Mouse (Mus musculus) ES-E14 (cell line): ENCODE results near the gene Mknk2. TPM values are rescaled to one million over a fixed set of nuclear protein-coding genes. Genes with fewer than 3 reads are reported as not detected.
A peak's percentile ranks its signal among the peaks of the same experiment; 100 is the strongest.

Experiments used
- DNase-seq: peaks from one replicate; pipeline ENCODE4 v3.0.0-alpha.2; 2013; ENCODE audit warnings: low read depth, low spot score
- H3K27ac ChIP-seq: 2 replicates; pipeline ENCODE4 v1.5.1; 2012; ENCODE audit warnings: low read depth, mild to moderate bottlenecking, low read length, moderate library complexity, mixed read lengths; ENCODE audit not compliant: poor library complexity, insufficient read depth, severe bottlenecking
- H3K36me3 ChIP-seq: 2 replicates; pipeline ENCODE4 v1.6.1; 2012; ENCODE audit warnings: mild to moderate bottlenecking, low read length, moderate library complexity, mixed read lengths; ENCODE audit not compliant: control insufficient read depth, poor library complexity, insufficient read depth, severe bottlenecking
- H3K4me1 ChIP-seq, 2 experiments: fragments of 150-350 bp in 1 of 2; sonication (generic) in 1 of 2; 2 replicates each; pipeline ENCODE4 v1.6.1; 2012; ENCODE audit warnings: low read length in 2 of 2, mild to moderate bottlenecking in 1 of 2, mixed read lengths in 1 of 2; ENCODE audit not compliant: control insufficient read depth in 2 of 2, insufficient read depth in 2 of 2, poor library complexity in 1 of 2
- H3K4me3 ChIP-seq, 2 experiments: fragments of 150-350 bp in 1 of 2; sonication (generic) in 1 of 2; 2 replicates each; pipeline ENCODE4 v1.5.1; 2012; ENCODE audit warnings: low read length in 2 of 2, low read depth in 1 of 2, mild to moderate bottlenecking in 1 of 2, mixed read lengths in 1 of 2; ENCODE audit not compliant: insufficient read depth in 1 of 2, poor library complexity in 1 of 2, severe bottlenecking in 1 of 2
- H3K9ac ChIP-seq: 2 replicates; pipeline ENCODE4 v1.6.1; 2012; ENCODE audit warnings: low read depth, mild to moderate bottlenecking, low read length, mixed read lengths; ENCODE audit not compliant: poor library complexity, insufficient read depth, severe bottlenecking
- H3K9me3 ChIP-seq: fragments of 150-350 bp; sonication (generic); 2 replicates; pipeline ENCODE4 v1.6.1; 2012; ENCODE audit warnings: low read depth, mild to moderate bottlenecking, low read length; ENCODE audit not compliant: control insufficient read depth, insufficient read depth
- CHD2 ChIP-seq: IDR thresholded peaks from 2 replicates; pipeline ENCODE4 v1.6.1; 2014; ENCODE audit warnings: mild to moderate bottlenecking, low read depth, low read length, inconsistent platforms
- HCFC1 ChIP-seq: IDR thresholded peaks from 2 replicates; pipeline ENCODE4 v1.6.1; 2012; ENCODE audit warnings: low read length, inconsistent platforms, borderline replicate concordance; ENCODE audit not compliant: insufficient read depth
- MAFK ChIP-seq: IDR thresholded peaks from 2 replicates; pipeline ENCODE4 v1.6.1; 2014; ENCODE audit warnings: mild to moderate bottlenecking, low read depth, low read length, inconsistent platforms; ENCODE audit not compliant: insufficient read depth
- ZC3H11A ChIP-seq: IDR thresholded peaks from 2 replicates; pipeline ENCODE4 v1.6.1; 2012; ENCODE audit warnings: low read depth, mild to moderate bottlenecking, inconsistent platforms, low read length, borderline replicate concordance
- ZNF384 ChIP-seq: IDR thresholded peaks from 2 replicates; pipeline ENCODE4 v1.6.1; 2012; ENCODE audit warnings: low read depth, low read length, inconsistent platforms
- in situ Hi-C, 2 experiments: fragments of 600-800 bp; cut with MboI; formaldehyde crosslinking; loops; one replicate each; pipeline ENCODE4 v1.15.1; 2025; ENCODE audit warnings: low sequenced_read_pairs in 2 of 2, inconsistent platforms in 1 of 2; ENCODE audit not compliant: unreplicated experiment in 2 of 2
- total RNA-seq: library from RNA; depleted of rRNA; stranded (reverse); fragments of 300-350 nt; gene quantifications from 2 replicates; pipeline ENCODE4 v1.2.3, GENCODE M21; 2012; rRNA removed

Mknk2 gene
- total RNA-seq, 1 experiment, result 40.7 TPM

DNA sequence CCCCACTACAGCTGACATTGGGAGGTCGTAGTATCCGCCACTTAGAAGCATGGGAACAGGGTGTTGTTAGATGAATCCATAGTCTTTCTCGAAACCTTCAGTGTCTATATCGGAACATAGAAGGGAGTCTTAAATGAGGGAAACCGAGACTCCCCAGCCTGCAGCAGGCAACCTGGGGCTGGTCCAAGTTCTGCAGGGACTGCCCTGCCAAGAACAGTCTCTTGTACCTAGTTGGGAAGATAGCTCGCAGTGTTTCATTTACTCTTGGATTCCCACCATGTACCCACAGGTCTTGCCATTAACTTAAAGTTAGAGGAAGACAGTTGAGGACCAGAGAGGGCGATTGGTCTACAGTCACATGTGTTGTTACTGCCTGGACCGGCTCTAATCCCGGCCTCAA, 57.5 kb downstream of the Mknk2 start:
- no peak for DNase-seq
- in situ Hi-C loops, result no loop called here
- Histone ChIP-seq H3K4me1 (peaks cover 2 to 16% of the 10 kb centered on the region in 2 experiments; a peak in 2 of 4 replicates), H3K4me3 (peak overlapping the region in 1 of 2 experiments; percentile 80; a peak in 2 of 4 replicates), H3K27ac (no peak overlapping the region), H3K9ac (no peak overlapping the region), H3K9me3 (no peaks in the 10 kb centered on the region), H3K36me3 (peaks cover 11% of the 10 kb centered on the region; the same call in 1 of the 2 replicates)
- TF ChIP-seq ZC3H11A, result no peak
- TF ChIP-seq MAFK, result no peak
- TF ChIP-seq HCFC1, result no peak
- no peak for TF ChIP-seq ZNF384
- TF ChIP-seq CHD2, result no peak

DNA sequence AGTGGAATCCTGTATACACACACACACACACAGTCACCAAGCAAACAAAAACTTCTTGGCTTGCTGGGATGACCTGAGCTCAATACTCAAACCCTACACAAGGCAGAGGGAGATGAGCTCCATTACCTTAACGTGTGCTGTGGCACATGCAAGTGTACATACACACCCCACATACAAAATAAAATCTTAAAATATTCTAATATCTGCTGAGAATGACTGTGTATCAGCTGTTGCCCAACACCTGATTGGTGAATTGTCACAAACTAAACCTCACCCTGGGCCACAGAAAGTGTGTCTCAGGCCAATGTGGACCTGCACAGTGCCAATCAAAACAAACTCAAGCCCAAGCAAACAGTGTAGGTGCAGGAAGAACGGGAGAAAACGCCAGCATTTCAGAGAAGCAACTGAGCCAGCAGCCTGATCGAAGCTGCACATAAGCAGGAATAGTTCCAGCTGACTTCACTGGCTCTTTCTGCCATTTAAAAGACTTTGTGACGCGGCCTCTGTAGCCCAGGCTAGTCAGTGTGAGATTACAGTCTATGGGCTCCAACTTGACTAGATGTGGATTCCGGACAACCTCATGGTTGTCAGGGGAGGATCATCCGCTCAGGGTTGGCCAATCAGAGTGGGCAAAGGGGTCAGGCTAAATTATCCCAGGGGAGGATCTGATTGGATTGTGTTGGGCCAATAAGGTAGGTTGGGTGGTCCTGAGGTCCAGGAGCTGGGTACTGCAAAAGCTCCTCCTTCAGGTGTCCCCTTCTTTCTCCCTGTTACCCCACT, 58.3 kb downstream of the Mknk2 start:
- peak; percentile 85 for DNase-seq
- Histone ChIP-seq H3K4me1 (peaks cover 2 to 16% of the 10 kb centered on the region in 2 experiments; a peak in 2 of 4 replicates), H3K9ac (peak overlapping the region; percentile 81), H3K9me3 (no peaks in the 10 kb centered on the region), H3K4me3 (peak overlapping the region; percentile 55 to 80), H3K27ac (peak overlapping the region; percentile 77), H3K36me3 (peaks cover 14% of the 10 kb centered on the region)
- in situ Hi-C loops, result no loop called here
- TF ChIP-seq CHD2 (no peak), ZNF384 (no peak)

DNA sequence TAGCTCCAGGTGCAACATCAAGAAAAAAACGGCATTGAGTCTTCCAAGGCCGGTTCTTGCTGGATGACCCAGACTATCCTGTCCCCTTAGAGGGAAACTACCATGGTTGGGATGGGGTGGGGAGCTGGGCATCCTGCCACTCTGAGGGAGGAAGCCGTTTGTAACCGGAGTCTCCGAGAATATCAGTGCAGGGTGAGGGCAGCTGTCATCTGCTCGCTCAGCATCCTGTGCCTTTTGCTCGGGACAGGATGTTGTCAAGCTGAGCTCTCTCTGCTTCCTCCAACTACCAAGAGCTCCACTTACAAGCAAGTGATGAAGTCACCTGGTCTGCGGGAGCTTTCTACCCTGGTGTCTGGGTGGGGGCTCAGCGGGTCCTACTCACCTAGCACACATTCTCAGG, 59.7 kb downstream of the Mknk2 start:
- TF ChIP-seq HCFC1 (no peak), ZNF384 (no peak)
- Histone ChIP-seq H3K36me3 (peaks cover 20% of the 10 kb centered on the region), H3K4me1 (peaks cover 2 to 13% of the 10 kb centered on the region in 2 experiments; a peak in 2 of 4 replicates), H3K27ac (no peak overlapping the region), H3K9ac (no peak overlapping the region), H3K9me3 (no peaks in the 10 kb centered on the region), H3K4me3 (no peak overlapping the region)
- in situ Hi-C loops, result no loop called here
- DNase-seq, result no peak

Other genes starting within 250 kb of the Mknk2 start
- gene Tcf3, start 244.5 kb downstream of the Mknk2 start, total RNA-seq, result 90.9 and 108 TPM in 2 replicates
- not detected in 2 replicates for gene Onecut3, start 183.3 kb downstream of the Mknk2 start, total RNA-seq
- gene Atp8b3, start 139.0 kb downstream of the Mknk2 start, total RNA-seq, result 0.80 and 2.3 TPM in 2 replicates
- 27.4 and 33.4 TPM in 2 replicates for gene Rexo1, start 116.6 kb downstream of the Mknk2 start, total RNA-seq
- gene Klf16, start 100.8 kb downstream of the Mknk2 start, total RNA-seq, result 20.8 and 23.5 TPM in 2 replicates
- gene Abhd17a, start 87.8 kb downstream of the Mknk2 start, total RNA-seq, result 67.9 and 68.7 TPM in 2 replicates
- 54.8 and 83.8 TPM in 2 replicates for gene Scamp4, start 75.2 kb downstream of the Mknk2 start, total RNA-seq
- gene Adat3, start 75.2 kb downstream of the Mknk2 start, total RNA-seq, result 12.2 and 12.7 TPM in 2 replicates
- gene Gm49322, start 72.1 kb downstream of the Mknk2 start, total RNA-seq, result 8.4 and 9.7 TPM in 2 replicates
- gene Csnk1g2, start 55.3 kb downstream of the Mknk2 start, total RNA-seq, result 138 and 167 TPM in 2 replicates
- 45.7 and 64.7 TPM in 2 replicates for gene Btbd2, start 21.0 kb downstream of the Mknk2 start, total RNA-seq
- gene Mob3a, start 23.9 kb upstream of the Mknk2 start, total RNA-seq, result 18.8 and 29.2 TPM in 2 replicates
- gene Izumo4, start 24.1 kb upstream of the Mknk2 start, total RNA-seq, result 8.9 and 13.9 TPM in 2 replicates
- 74.8 and 106 TPM in 2 replicates for gene Ap3d1, start 64.2 kb upstream of the Mknk2 start, total RNA-seq
- gene Dot1l, start 77.1 kb upstream of the Mknk2 start, total RNA-seq, result 31.9 and 41.2 TPM in 2 replicates
- gene Sf3a2, start 120.1 kb upstream of the Mknk2 start, total RNA-seq, result 31.4 and 39.6 TPM in 2 replicates
- gene Plekhj1, start 120.5 kb upstream of the Mknk2 start, total RNA-seq, result 77.2 and 87.1 TPM in 2 replicates
- 1.0 and 1.9 TPM in 2 replicates for gene Amh, start 127.1 kb upstream of the Mknk2 start, total RNA-seq
- 0.67 and 1.0 TPM in 2 replicates for gene Jsrp1, start 135.4 kb upstream of the Mknk2 start, total RNA-seq
- gene Oaz1, start 148.5 kb upstream of the Mknk2 start, total RNA-seq, result 823 and 1,116 TPM in 2 replicates
- gene Lingo3, start 165.9 kb upstream of the Mknk2 start, total RNA-seq, result 2.4 and 6.9 TPM in 2 replicates
- 385 and 464 TPM in 2 replicates for gene Lsm7, start 177.1 kb upstream of the Mknk2 start, total RNA-seq
- gene Sppl2b, start 177.2 kb upstream of the Mknk2 start, total RNA-seq, result 38.9 and 66.1 TPM in 2 replicates
- gene Tmprss9, start 193.7 kb upstream of the Mknk2 start, total RNA-seq, result 0.26 TPM in 1 of 2 replicates, not detected in the other
- gene Timm13, start 222.9 kb upstream of the Mknk2 start, total RNA-seq, result 219 and 244 TPM in 2 replicates
- gene Lmnb2, start 240.1 kb upstream of the Mknk2 start, total RNA-seq, result 66.5 and 88.2 TPM in 2 replicates